Mouse (Mus musculus): ENCODE data around the gene Ablim2.

GRCm38 (mm10) chr5:35923448-35923847, 165.8 kb downstream of the Ablim2 start:
- TF ChIP-seq CTCF (conservative IDR thresholded peaks at IDR 0.05; ENCODE audit: insufficient read depth, insufficient read length, low read depth, low read length): no peak
- TF ChIP-seq POLR2A (IDR thresholded peaks at IDR 0.05; ENCODE audit: low read depth, low read length): no peak
